Mouse (Mus musculus): ENCODE data around the gene Idnk. TPM values are rescaled to one million over a fixed set of nuclear protein-coding genes. Genes with fewer than 3 reads are reported as not detected.

Gene Idnk
- polyA plus RNA-seq, 1 experiment from 2014 or later, result 35.7 TPM

GRCm38 (mm10) chr13:58122786-58123297 lies 34.6 kb upstream of the Idnk start:
- Histone ChIP-seq H3K36me3 (ENCODE audit: control insufficient read depth, insufficient read depth, low read length) (peaks cover 15% of the 10 kb centered on the region), H3K27me3 (replicated peaks; ENCODE audit: control insufficient read depth, insufficient read depth, low read length) (no peaks in the 10 kb centered on the region), H3K4me3 (ENCODE audit: low read depth, low read length) (no peak overlapping the region), H3K9me3 (ENCODE audit: control insufficient read depth, low read length) (no peaks in the 10 kb centered on the region), H3K4me1 (replicated peaks; ENCODE audit: control insufficient read depth, insufficient read depth, low read length) (peaks cover 35% of the 10 kb centered on the region), H3K27ac (ENCODE audit: low read depth) (no peak overlapping the region), H3K4me2 (ENCODE audit: low read length) (0 out of 2 replicates have a peak overlapping the region, but pooled peaks have one; percentile 8), H3K9ac (ENCODE audit: low read length) (no peak overlapping the region)
- ATAC-seq (replicated peaks; ENCODE audit: low FRiP score, low TSS enrichment, low read depth), result no peak
- WGBS, result 51% methylated on average over 10 of the region's 10 CpGs
- DNase-seq (ENCODE audit: low spot score), result no peak

DNA sequence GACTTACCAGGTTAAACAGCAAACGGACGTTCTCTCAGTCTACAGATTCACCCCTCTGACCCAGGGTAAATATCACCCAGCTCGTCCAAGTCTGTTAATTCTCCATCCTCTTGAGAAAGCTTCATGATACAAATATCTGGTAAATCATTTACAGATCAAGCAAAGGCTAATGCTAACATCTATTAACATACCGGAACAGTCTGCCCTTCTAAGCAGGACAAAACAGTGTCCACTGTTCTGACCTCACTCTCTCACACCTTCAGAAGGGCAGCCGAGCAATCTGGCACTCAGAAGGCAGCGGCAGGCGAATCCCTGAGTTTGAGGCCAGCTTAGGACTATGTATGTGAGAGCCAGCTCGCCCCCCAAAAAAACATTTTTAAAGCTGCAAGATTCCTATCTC lies 34.1 kb upstream of the Idnk start:
- DNase-seq (ENCODE audit: low spot score), result no peak
- Histone ChIP-seq H3K4me2 (ENCODE audit: low read length) (no peak overlapping the region), H3K4me3 (ENCODE audit: low read depth, low read length) (no peak overlapping the region), H3K27me3 (replicated peaks; ENCODE audit: control insufficient read depth, insufficient read depth, low read length) (no peaks in the 10 kb centered on the region), H3K27ac (ENCODE audit: low read depth) (no peak overlapping the region), H3K9me3 (ENCODE audit: control insufficient read depth, low read length) (no peaks in the 10 kb centered on the region), H3K4me1 (replicated peaks; ENCODE audit: control insufficient read depth, insufficient read depth, low read length) (peaks cover 35% of the 10 kb centered on the region), H3K36me3 (ENCODE audit: control insufficient read depth, insufficient read depth, low read length) (peaks cover 15% of the 10 kb centered on the region), H3K9ac (ENCODE audit: low read length) (no peak overlapping the region)
- ATAC-seq (replicated peaks; ENCODE audit: low FRiP score, low TSS enrichment, low read depth), result no peak
- WGBS, result 31% methylated on average over 8 of the region's 8 CpGs

- no peaks in the 10 kb centered on the region for H3K9me3 ChIP-seq (ENCODE audit: control insufficient read depth, low read length)
- H3K36me3 ChIP-seq (ENCODE audit: control insufficient read depth, insufficient read depth, low read length), result peaks cover 15% of the 10 kb centered on the region
- no peaks in the 10 kb centered on the region for H3K27me3 ChIP-seq (replicated peaks; ENCODE audit: control insufficient read depth, insufficient read depth, low read length)
- no peak overlapping the region for H3K9ac ChIP-seq (ENCODE audit: low read length)
- H3K4me3 ChIP-seq (ENCODE audit: low read depth, low read length), result no peak overlapping the region
- no peak overlapping the region for H3K4me2 ChIP-seq (ENCODE audit: low read length)
- H3K4me1 ChIP-seq (replicated peaks; ENCODE audit: control insufficient read depth, insufficient read depth, low read length), result peaks cover 35% of the 10 kb centered on the region
- 77% methylated on average over 3 of the region's 3 CpGs for WGBS
- ATAC-seq (replicated peaks; ENCODE audit: low FRiP score, low TSS enrichment, low read depth) (no peak), DNase-seq (ENCODE audit: low spot score) (no peak)
- H3K27ac ChIP-seq (ENCODE audit: low read depth), result no peak overlapping the region
Measured at GRCm38 (mm10) chr13:58124278-58124677, 33.2 kb upstream of the Idnk start.

GRCm38 (mm10) chr13:58124989-58125388 lies 32.5 kb upstream of the Idnk start:
- H3K4me2 ChIP-seq (ENCODE audit: low read length), result 0 out of 2 replicates have a peak overlapping the region, but pooled peaks have one; percentile 69

GRCm38 (mm10) chr13:58126126-58126525 lies 31.3 kb upstream of the Idnk start:
- no peaks in the 10 kb centered on the region for H3K9me3 ChIP-seq (ENCODE audit: control insufficient read depth, low read length)
- H3K27me3 ChIP-seq (replicated peaks; ENCODE audit: control insufficient read depth, insufficient read depth, low read length), result no peaks in the 10 kb centered on the region
- H3K4me3 ChIP-seq (ENCODE audit: low read depth, low read length), result peak overlapping the region; percentile 100
- H3K4me2 ChIP-seq (ENCODE audit: low read length), result peak overlapping the region; percentile 69
- peak overlapping the region; percentile 25; the same call in 1 of the 2 replicates for H3K9ac ChIP-seq (ENCODE audit: low read length)
- WGBS, result 23% methylated on average over 7 of the region's 7 CpGs
- ATAC-seq (replicated peaks; ENCODE audit: low FRiP score, low TSS enrichment, low read depth), result no peak
- DNase-seq (ENCODE audit: low spot score), result peak; percentile 80
- H3K4me1 ChIP-seq (replicated peaks; ENCODE audit: control insufficient read depth, insufficient read depth, low read length), result peaks cover 41% of the 10 kb centered on the region
- H3K27ac ChIP-seq (ENCODE audit: low read depth), result no peak overlapping the region
- H3K36me3 ChIP-seq (ENCODE audit: control insufficient read depth, insufficient read depth, low read length), result peaks cover 15% of the 10 kb centered on the region

More at GRCm38 (mm10) chr13:58124989-58125388, 32.5 kb upstream of the Idnk start:
- Histone ChIP-seq H3K27me3 (replicated peaks; ENCODE audit: control insufficient read depth, insufficient read depth, low read length) (no peaks in the 10 kb centered on the region), H3K4me3 (ENCODE audit: low read depth, low read length) (no peak overlapping the region), H3K9me3 (ENCODE audit: control insufficient read depth, low read length) (no peaks in the 10 kb centered on the region), H3K36me3 (ENCODE audit: control insufficient read depth, insufficient read depth, low read length) (peaks cover 15% of the 10 kb centered on the region), H3K4me1 (replicated peaks; ENCODE audit: control insufficient read depth, insufficient read depth, low read length) (peaks cover 41% of the 10 kb centered on the region), H3K27ac (ENCODE audit: low read depth) (no peak overlapping the region), H3K9ac (ENCODE audit: low read length) (no peak overlapping the region)
- no peak for DNase-seq (ENCODE audit: low spot score)
- no peak for ATAC-seq (replicated peaks; ENCODE audit: low FRiP score, low TSS enrichment, low read depth)
- 43% methylated on average over 2 of the region's 2 CpGs for WGBS

- H3K36me3 ChIP-seq (ENCODE audit: control insufficient read depth, insufficient read depth, low read length), result peaks cover 15% of the 10 kb centered on the region
- peak overlapping the region; percentile 99 for H3K27ac ChIP-seq (ENCODE audit: low read depth)
- peak overlapping the region; percentile 100 for H3K4me3 ChIP-seq (ENCODE audit: low read depth, low read length)
- under 1% methylated on average over 74 of the region's 92 CpGs for WGBS
- no peak for ATAC-seq (replicated peaks; ENCODE audit: low FRiP score, low TSS enrichment, low read depth)
- peaks cover 41% of the 10 kb centered on the region for H3K4me1 ChIP-seq (replicated peaks; ENCODE audit: control insufficient read depth, insufficient read depth, low read length)
- peak overlapping the region; percentile 69 for H3K4me2 ChIP-seq (ENCODE audit: low read length)
- H3K27me3 ChIP-seq (replicated peaks; ENCODE audit: control insufficient read depth, insufficient read depth, low read length), result no peaks in the 10 kb centered on the region
- no peaks in the 10 kb centered on the region for H3K9me3 ChIP-seq (ENCODE audit: control insufficient read depth, low read length)
- DNase-seq (ENCODE audit: low spot score), result no peak
- peak overlapping the region; percentile 99 for H3K9ac ChIP-seq (ENCODE audit: low read length)
Measured at GRCm38 (mm10) chr13:58126862-58127765, 30.3 kb upstream of the Idnk start.

- H3K9ac ChIP-seq (ENCODE audit: low read length), result peak overlapping the region; percentile 99
Measured at GRCm38 (mm10) chr13:58127766-58128361, 29.6 kb upstream of the Idnk start.

GRCm38 (mm10) chr13:58128396-58128767 lies 29.1 kb upstream of the Idnk start, which contains the start of gene Hnrnpa0:
Hnrnpa0 (minus strand) TSS chr13:58128556.
- Histone ChIP-seq H3K9ac (ENCODE audit: low read length) (peak within 1 kb of the TSS; percentile 99), H3K27ac (ENCODE audit: low read depth) (peak within 1 kb of the TSS; percentile 99), H3K36me3 (ENCODE audit: control insufficient read depth, insufficient read depth, low read length) (peaks cover 15% of the 10 kb centered on the region), H3K4me2 (ENCODE audit: low read length) (peak within 1 kb of the TSS; percentile 81), H3K27me3 (replicated peaks; ENCODE audit: control insufficient read depth, insufficient read depth, low read length) (no peaks in the 10 kb centered on the region), H3K4me3 (ENCODE audit: low read depth, low read length) (peak within 1 kb of the TSS; percentile 100), H3K4me1 (replicated peaks; ENCODE audit: control insufficient read depth, insufficient read depth, low read length) (peaks cover 34% of the 10 kb centered on the region), H3K9me3 (ENCODE audit: control insufficient read depth, low read length) (no peaks in the 10 kb centered on the region)
- DNase-seq (ENCODE audit: low spot score) (no peak), ATAC-seq (replicated peaks; ENCODE audit: low FRiP score, low TSS enrichment, low read depth) (peak; percentile 93)
- WGBS, result under 1% methylated on average over 45 of the region's 62 CpGs

More at GRCm38 (mm10) chr13:58127766-58128361, 29.6 kb upstream of the Idnk start:
- H3K27ac ChIP-seq (ENCODE audit: low read depth), result peak overlapping the region; percentile 99
- DNase-seq (ENCODE audit: low spot score), result peak; percentile 89
- H3K9me3 ChIP-seq (ENCODE audit: control insufficient read depth, low read length), result no peaks in the 10 kb centered on the region
- peak overlapping the region; percentile 69 for H3K4me2 ChIP-seq (ENCODE audit: low read length)
- no peaks in the 10 kb centered on the region for H3K27me3 ChIP-seq (replicated peaks; ENCODE audit: control insufficient read depth, insufficient read depth, low read length)
- WGBS, result under 1% methylated on average over 81 of the region's 81 CpGs
- H3K36me3 ChIP-seq (ENCODE audit: control insufficient read depth, insufficient read depth, low read length), result peaks cover 15% of the 10 kb centered on the region
- H3K4me3 ChIP-seq (ENCODE audit: low read depth, low read length), result peak overlapping the region; percentile 100
- ATAC-seq (replicated peaks; ENCODE audit: low FRiP score, low TSS enrichment, low read depth), result peak; percentile 38
- peaks cover 39% of the 10 kb centered on the region for H3K4me1 ChIP-seq (replicated peaks; ENCODE audit: control insufficient read depth, insufficient read depth, low read length)
